Mouse (Mus musculus) left cerebral cortex, postnatal 36 days (tissue): Measurements from ENCODE around the gene Zfand4. TPM values are rescaled to one million over a fixed set of nuclear protein-coding genes. Genes with fewer than 3 reads are reported as not detected.
A peak's percentile ranks its signal among the peaks of the same experiment; 100 is the strongest.
"Not testable (repeated sequence)": the region's sequence is repeated elsewhere in the genome, so short reads cannot be mapped to it uniquely, and the experiment has no call there.

Experiments
- DNase-seq, 2 experiments: peaks; one replicate each; pipeline ENCODE4 v3.0.0; 2021 to 2022; ENCODE audit warnings: low spot score in 2 of 2, mixed read lengths in 1 of 2
- intact Hi-C: fragments of 180-260 bp; cut with DNase I; formaldehyde crosslinking; loops from one replicate; pipeline ENCODE4 v1.15.1; 2025
- total RNA-seq, 2 experiments: library from RNA; stranded (reverse); gene quantifications; 2 replicates each; pipeline ENCODE4 v1.2.3; 2021

Gene Zfand4
- total RNA-seq, 2 experiments from 2014 or later: 8.3 to 10.8 TPM

DNA sequence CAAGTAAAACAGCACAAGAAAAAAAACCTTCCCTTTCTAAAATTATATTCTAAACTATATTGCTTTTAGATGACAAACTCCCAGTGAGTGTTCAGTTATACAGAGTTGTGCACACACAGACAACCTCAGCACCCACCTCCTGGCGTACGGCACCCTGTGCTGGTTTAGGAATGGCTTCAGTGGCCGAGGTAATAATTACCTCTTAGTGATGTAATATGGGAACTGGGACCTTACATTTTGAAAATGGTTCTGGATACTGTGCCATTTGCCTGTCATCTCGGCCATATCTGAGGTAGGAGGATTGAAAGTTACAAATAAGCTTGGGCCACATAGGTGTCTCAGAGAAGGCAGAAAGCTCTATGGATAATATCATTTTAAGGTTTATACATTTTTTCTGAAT, 22.3 kb downstream of the Zfand4 start:
- intact Hi-C loops: no loop called here
- DNase-seq: no peak

DNA sequence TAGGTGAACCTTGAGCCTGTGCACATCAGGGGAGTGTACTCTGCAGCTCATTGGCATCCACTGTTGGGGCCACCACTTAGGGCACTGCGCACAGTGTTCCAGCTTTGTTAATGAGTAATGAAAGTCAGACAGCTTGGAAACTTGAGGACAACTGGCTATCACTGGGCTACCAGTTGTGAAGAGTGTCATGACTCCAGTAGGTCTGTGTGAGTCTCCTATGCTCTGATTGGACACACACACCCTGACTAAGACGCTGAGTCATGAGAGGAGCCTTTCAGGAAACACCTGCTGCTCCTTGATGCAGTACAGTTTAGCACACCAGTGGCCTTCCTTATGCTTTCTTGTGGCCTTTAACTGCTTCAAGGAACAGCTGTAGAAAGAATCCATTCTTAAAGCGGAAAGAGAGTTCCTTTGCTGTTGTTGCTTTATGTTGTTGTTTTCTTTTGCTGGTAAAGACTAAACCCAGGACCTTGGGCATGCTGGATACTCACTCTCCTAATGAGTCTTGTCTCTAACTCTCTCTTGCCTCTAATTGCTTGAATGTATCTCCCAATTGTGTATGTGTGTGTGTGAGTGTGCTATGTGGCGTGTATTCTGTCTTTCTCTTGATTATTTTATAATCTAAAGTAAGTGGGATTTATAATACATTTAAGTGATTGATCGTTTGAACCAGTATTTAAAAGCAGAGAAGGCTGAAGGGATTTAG, 23.0 kb downstream of the Zfand4 start:
- DNase-seq: no peak
- intact Hi-C loops: no loop called here

DNA sequence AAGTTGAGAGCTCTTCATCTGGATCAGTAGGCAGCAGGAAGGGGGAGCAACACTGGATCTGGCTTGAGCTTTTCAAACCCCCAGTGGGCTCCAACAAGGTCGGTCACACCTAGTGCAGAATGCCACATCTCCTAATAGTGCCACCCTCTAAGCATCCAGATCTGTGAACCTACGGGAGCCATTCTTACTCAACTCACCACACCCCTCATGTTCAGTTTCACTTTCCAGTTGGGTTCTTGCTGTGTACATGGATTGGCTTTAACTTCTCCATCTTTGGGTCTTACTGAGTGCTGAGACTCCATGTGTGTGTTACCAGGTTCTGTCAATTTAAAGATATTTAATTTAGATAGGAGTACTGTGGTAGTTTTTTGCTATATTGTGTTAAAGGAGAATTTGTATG, 47.4 kb downstream of the Zfand4 start:
- DNase-seq: no peak
- intact Hi-C loops: no loop called here

DNA sequence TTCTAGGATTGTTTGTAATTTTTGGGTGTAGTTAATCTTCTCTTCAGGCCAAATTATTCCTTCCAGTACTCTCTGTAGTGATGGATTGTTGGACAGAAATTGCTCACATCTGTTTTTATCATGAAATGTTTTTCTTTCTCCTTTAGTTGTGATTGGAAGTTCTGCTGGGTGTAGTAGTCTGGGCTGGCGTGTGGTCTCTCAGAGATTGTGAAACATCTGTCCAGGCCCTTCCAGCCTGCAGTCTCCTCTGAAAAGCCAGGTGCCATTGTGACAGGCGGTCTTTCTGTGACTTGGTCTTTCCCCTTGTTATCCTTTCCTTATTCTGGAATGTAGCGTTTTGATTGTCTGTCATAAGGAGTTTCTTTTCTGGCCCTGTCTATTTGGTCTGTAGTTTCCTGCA, 55.2 kb downstream of the Zfand4 start:
- intact Hi-C loops: no loop called here
- DNase-seq: no peak

DNA sequence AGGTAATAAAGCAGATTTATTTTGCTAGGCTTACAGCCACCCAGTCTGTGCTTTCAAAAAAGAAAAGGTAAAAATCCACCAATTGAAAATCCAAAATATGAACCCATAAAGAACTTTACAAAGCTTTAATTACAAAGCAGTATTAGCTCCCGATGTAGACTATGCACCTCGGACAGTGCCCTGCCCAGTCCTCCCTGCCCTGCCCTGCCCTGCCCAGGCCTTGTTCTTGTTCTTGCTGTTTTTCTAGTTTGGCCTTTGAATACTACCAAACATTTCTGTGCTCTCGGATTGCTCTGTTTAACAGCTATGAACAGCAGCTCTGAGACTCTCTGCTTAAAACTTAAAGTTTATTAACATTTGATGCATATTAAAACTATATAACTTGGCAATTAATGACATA, 62.6 kb downstream of the Zfand4 start:
- intact Hi-C loops: no loop called here
- no peak for DNase-seq

DNA sequence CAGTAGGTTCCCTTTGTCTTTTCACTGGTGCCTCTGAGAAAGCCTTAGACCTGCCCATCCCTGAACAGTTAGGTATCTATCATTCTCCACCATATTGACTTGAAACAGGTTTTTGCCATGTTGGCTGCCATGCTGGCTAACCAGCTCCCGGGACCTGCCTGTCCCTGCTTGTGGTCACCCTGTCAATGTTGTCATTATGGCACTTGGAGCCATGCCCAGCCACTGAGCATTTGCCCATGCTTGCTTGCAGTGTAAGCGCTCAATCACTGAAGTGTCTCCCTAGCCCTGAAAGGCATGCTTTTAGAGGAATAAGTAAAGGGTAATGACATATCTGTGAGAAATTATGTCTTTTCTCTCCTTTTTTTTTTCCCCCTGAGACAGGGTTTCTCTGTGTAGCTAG, 67.4 kb downstream of the Zfand4 start:
- DNase-seq: no peak
- intact Hi-C loops: no loop called here

DNA sequence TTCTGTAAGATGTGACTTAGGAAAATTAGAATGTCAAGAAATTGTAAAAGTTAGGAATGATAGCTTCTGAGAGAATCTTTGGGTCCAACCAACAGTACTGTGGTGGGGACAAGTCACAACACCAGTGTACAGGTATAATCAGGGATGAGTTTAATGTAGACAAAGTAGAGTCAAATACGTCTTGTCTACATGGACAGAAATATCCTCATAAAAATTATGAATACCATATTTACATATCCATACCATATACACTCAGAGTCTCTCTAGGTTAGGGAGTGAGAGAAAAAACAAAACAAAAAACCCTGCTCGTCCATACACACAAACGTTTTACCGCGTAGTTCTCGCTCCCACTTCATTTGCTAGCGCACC, 73.4 kb downstream of the Zfand4 start:
- DNase-seq: no peak
- intact Hi-C loops: loop anchor here (5.0 kb wide), 1 partner anchor 75 kb away; the partner anchor contains the start of gene Zfand4

DNA sequence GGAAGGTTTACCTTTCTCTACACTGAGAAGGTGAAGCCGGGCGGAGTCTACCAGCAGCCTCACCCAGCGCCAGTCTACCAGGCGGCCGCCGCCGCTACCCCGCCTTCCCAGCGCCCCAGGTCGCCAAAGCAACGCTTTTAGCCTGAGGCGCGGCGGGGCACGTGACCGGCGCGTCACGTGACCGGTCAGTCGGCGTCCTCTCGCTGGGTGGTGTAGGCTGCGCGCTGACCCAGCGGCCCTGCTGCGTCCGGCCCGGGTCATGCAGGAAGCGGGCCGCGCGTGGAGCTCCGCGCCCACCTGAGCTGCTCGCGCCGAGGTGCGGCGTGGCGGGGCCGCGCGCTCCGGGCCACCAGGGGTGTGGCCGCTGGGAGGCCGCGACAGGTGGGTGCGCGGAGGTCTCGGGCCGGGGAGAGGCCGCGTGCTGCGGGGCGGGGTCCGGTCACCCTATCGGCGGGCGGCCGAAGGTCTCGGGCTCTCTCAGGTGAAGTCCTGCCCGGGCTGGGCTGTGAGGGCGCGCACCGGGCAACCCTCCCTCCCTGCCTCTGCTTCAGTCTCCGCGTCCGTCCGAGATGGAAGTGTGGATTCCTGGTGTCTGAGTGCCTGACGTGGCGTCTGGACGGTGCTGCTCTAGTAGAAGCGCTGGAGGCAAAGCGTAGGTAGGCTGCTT, 73.9 kb downstream of the Zfand4 start, which contains the start of gene March8:
TSS of gene March8 (plus strand) at position 190 of the 667 bp plus-strand sequence.
- intact Hi-C loops: loop anchor here (5.0 kb wide), 1 partner anchor 76 kb away; the partner anchor contains the start of gene Zfand4
- DNase-seq: peak; percentile 85 to 92

DNA sequence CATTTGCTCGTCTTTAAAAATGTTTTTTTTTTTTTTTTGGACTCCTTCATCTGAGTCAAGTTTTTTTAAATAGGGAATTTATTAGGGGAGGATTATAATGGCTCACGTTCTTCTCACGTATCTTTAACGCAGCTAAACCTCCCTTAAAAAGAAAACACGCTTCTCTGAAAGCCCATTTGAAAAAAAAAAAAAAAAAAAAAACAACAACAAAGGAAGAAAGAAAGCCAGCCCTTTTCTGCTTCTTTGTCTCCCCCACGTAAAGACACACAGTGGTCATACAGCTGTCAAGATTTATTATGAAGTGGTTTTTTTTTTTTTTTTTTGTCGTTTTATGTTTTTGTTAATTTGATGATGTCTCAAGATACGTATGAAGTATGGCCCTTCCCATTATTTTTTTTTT, 74.5 kb downstream of the Zfand4 start:
- intact Hi-C loops: loop anchor here (5.0 kb wide), 1 partner anchor 76 kb away; the partner anchor contains the start of gene Zfand4
- no peak for DNase-seq

DNA sequence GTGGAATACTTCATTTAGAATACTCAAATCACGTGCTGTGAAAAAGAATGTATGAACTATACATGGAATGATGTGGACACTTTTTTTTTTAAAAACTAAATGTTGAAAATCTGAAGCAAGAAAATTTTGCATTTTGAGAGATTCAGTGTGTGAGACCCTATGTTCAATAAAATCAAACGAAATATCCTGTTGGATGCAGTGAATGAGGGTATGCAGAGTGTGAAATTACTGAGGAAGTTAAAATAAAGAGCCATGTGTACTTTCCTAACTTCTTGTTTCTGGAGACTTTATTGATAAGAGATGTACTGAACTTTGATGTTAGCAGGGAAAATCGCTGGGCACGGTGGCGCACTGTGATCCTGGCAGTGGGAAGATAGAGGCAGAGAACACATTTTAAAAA, 75.1 kb downstream of the Zfand4 start:
- no peak for DNase-seq
- intact Hi-C loops: loop anchor here (5.0 kb wide), 1 partner anchor 77 kb away; the partner anchor contains the start of gene Zfand4

DNA sequence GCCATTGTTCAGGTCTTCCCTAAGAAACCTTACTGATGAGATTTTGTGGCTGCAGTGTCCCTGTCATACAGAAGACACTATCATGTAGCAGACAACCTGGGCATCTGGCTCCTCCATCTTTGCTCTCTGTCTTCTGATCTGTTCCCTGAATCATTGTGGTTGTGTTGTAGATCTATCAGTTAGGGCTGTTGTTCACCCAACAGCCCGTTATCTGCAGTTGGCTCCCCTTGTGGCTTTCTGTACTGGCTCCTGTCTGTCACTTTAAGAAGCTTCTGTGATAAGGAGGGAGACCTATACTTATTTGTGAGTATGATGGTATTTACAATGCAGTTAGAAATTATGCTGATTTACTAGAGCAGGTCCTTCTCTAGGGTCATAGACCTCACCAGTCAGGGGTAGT, 76.5 kb downstream of the Zfand4 start:
- DNase-seq: no peak

DNA sequence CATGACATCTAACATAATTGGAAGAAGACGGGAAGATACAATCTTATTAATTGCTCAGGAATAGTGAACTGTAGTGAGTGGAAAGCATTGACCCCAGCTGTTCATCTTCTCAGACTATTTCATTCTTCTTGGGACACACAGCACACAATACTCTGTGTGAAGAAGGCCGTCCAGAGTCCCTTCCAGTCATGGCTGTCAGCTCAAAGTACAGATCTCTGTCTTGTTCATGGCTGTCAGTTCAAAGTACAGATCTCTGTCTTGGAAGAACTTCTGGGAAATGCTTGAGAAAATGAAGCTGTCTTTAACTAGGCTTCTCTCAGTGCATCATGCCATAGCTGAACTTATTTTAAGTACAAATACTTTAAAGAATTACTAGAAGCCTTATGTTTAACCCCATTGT, 83.9 kb downstream of the Zfand4 start:
- intact Hi-C loops: no loop called here

More for the DNA sequence above, 76.5 kb downstream of the Zfand4 start:
- intact Hi-C loops: no loop called here

DNA sequence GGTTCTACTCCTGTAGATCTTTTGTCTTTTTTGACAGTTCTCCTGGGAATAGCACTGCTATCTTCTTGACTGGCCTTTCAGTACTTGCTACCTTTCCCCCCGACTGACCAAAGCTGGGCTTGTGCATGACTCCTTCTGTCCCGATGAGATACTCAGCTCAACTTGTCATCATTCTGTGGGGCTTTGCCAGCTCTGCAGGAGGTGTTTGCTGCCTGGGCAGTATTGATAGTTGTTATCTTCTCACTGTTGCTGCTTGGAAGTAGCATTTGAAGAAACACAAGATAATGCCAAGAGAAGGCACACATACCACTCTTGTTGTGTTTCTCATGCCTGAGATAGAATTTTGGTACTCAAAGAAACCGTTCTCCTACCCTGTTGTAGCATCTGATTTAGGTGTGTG, 86.0 kb downstream of the Zfand4 start:
- no peak for DNase-seq
- intact Hi-C loops: no loop called here

More for the DNA sequence above, 83.9 kb downstream of the Zfand4 start:
- no peak for DNase-seq

DNA sequence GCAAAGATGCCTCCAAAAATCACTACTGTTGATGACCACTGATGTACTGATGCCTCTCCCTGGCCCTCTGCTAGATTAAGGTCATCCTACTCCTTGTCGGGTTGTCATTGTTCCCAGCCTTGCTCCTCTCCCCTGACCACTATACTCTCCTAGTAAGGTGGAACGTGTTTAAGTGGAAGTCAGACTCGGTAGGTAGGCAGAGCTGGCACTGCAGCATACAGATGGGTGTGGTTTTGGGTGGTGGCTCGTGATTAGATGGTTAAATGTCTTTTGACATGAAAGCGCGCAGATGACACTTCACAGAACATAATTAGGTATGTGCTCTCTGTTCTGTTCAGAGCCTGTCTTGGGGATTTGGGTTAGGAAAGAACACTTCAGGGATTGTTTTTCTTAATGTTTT, 86.6 kb downstream of the Zfand4 start:
- intact Hi-C loops: no loop called here
- DNase-seq: no peak

DNA sequence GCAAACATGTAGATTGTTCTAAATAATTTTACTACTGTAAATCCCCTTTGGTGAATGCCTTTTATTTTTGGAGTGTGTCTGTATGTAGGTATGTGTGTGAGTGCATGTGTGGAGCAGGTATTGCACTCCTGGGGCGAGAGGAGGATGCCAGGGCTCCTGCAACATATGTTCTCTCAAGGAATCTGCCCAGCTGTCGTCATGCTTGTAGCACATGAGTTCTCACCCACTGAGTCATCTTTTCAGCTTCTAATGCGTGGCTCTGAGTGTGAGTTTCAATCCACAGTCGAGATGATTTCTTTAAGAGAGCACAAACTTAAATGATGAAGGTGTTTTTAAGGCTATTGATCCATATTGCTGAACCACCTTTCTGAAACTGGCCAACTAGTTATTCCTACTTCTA, 87.5 kb downstream of the Zfand4 start:
- intact Hi-C loops: no loop called here
- no peak for DNase-seq

DNA sequence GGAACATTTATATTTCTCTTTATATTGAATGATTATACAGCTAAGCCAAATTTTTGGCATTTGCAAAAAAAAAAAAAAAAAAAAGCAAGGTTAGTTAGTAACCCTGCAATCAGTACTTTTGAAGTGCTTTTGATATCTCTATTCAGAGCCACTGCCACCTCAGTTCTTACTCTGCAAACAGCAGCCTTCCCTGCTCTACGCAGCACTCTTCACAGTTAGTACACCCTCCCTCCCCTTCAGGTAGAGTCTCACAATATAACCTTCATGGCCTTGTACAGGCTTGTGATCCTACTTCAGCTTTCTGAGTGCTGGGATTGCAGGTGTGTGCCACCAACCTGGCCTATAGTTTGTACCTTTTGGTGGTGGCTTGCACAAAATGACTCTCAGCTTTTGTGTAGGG, 89.4 kb downstream of the Zfand4 start:
- intact Hi-C loops: no loop called here
- DNase-seq: no peak

DNA sequence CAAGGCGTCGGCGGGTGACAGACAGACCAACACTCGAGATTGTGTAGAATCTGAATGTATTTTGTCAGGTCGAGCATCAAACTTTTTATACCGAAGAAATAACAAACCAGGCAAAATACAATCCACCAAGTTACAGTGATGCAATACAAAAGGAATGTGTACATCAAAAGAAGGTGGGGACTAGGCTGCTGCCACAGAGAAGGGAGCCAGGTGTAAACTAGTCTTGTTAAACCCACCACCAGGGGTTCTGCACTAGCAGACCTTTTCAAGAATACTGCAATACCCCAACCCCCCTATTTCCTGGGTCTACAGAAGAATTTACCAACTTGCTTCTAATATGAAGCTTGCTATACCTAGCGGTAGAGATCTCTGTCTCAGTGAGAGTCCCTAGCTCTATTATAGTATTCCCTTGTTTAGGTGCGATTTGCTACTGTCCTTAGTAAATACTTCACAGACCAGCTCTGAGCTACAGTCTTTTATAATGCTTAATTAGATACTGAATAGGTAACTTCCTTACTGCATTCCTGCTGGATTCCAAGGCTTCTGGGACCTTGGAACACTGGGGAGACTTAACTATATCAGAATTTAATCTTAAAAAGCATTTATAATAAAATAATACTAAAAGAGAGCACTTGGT, 92.4 kb downstream of the Zfand4 start:
- intact Hi-C loops, DNase-seq: not testable (repeated sequence)

DNA sequence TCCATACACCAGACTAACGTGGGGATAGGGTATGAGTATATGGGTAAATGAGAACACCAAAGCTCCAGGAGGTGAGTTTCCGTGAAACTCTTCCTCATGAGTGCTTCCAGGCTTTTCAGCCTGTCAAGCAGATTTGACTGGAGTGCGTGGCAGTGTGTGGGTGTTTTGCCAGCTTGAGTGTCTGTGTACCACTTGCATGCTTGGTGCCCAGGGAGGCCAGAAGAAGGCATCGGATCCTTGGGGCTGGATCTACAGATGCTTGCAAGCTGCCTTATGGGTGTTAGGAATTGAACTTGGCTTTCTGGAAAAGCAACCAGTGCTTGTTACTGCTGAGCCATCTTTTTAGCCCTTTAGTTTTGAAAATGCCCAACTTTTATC, 92.9 kb downstream of the Zfand4 start:
- DNase-seq: no peak
- intact Hi-C loops: no loop called here

DNA sequence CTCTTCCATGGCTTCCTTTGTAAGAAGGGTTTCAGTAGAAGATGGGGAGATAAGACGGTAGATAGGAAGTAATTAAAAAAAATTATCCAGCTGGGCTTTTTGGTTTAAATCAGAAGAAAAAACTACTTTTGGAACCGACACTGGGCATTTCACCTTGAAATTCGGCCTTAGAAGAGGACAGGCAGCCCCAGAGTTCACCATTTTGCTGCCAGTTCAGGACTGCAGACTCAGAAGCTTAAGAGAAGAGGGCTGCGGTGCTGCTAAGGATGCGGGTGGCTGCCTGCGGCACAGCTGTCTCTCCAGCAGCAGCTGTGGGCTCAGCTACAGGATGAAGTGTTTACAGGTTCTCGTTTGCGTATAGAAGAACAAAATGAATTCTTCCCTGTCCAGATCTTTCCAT, 94.0 kb downstream of the Zfand4 start:
- intact Hi-C loops: no loop called here
- DNase-seq: no peak

DNA sequence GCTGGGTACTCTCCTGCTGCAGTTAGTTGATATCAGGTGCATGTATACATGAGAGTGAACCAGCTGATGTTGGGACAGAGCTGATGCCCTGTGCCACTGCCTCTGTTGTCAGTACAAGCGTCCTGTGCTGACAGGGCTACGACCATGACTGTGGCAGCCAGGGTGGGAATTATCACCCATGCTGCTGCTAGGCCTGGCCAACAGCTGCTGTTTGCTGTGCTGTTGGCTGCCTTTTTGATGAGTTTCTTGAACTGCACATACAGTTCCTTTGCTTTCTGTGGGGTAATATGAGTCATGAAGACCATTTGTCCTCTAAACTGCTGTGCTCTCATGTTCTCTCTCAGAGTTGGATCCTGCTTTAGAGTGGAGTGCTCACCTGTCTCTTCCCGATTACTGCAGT, 95.2 kb downstream of the Zfand4 start:
- intact Hi-C loops: no loop called here
- no peak for DNase-seq

DNA sequence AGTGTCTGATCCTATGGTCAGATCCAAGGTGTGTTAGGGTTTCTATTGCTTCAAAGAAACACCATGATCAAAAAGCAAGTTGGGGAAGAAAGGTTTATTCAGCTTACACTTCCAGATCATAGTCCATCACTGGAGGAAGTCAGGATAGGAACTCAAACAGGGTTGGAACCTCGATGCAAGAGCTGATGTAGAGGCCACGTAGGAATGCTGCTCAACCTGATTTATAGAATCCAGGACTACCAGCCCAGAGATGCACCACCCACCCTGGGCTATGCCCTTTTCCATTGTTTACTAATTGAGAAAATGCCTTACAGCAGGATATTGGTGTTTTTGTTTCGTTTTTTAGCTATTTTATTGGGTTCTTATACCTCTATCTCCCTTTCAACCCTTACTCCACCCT, 97.4 kb downstream of the Zfand4 start:
- intact Hi-C loops: no loop called here
- DNase-seq: no peak
